Mouse (Mus musculus) myocyte (in vitro differentiated cells): ENCODE results near the gene Man2c1.

Experiments
- CEBPB ChIP-seq: IDR thresholded peaks from 2 replicates; pipeline ENCODE4 v1.6.1; 2011; ENCODE audit warnings: mild to moderate bottlenecking, moderate library complexity; ENCODE audit not compliant: poor library complexity, insufficient read depth, severe bottlenecking
- E2F4 ChIP-seq: IDR thresholded peaks from one replicate; pipeline ENCODE4 v1.6.1; 2011; ENCODE audit warnings: mild to moderate bottlenecking, control low read depth, moderate library complexity; ENCODE audit not compliant: insufficient read depth
- MAX ChIP-seq: IDR thresholded peaks from one replicate; pipeline ENCODE4 v1.6.1; 2011; ENCODE audit warnings: low read depth, mild to moderate bottlenecking, control low read depth
- MYOD1 ChIP-seq, 3 experiments: IDR thresholded peaks; one replicate each; pipeline ENCODE4 v1.6.1; 2011; ENCODE audit warnings: control low read depth in 2 of 3, low read depth in 2 of 3, mild to moderate bottlenecking in 2 of 3, moderate library complexity in 1 of 3; ENCODE audit not compliant: insufficient read length in 2 of 3, control insufficient read depth in 1 of 3
- POLR2A ChIP-seq: IDR thresholded peaks from one replicate; pipeline ENCODE4 v1.6.1; 2011; ENCODE audit warnings: low read depth, mild to moderate bottlenecking, control low read depth, moderate library complexity; ENCODE audit not compliant: insufficient read length
- POLR2AphosphoS2 ChIP-seq: IDR thresholded peaks from one replicate; pipeline ENCODE4 v1.6.1; 2011; ENCODE audit warnings: low read depth, control low read depth; ENCODE audit not compliant: insufficient read length
- REST ChIP-seq: IDR thresholded peaks from one replicate; pipeline ENCODE4 v1.6.1; 2011; ENCODE audit warnings: mild to moderate bottlenecking, control low read depth, moderate library complexity; ENCODE audit not compliant: insufficient read depth, insufficient read length
- TCF12 ChIP-seq: IDR thresholded peaks from one replicate; pipeline ENCODE4 v1.6.1; 2011; ENCODE audit warnings: mild to moderate bottlenecking, control low read depth; ENCODE audit not compliant: poor library complexity, insufficient read depth, severe bottlenecking
- USF1 ChIP-seq: IDR thresholded peaks from one replicate; pipeline ENCODE4 v1.6.1; 2011; ENCODE audit warnings: low read depth, mild to moderate bottlenecking, control low read depth, moderate library complexity

- TF ChIP-seq POLR2A (no peak), MYOD1 (IDR thresholded peaks at IDR 0.05; ENCODE audit: control insufficient read depth in 1 of 3, insufficient read length in 2 of 3, low read depth in 2 of 3) (no peak), MAX (no peak), USF1 (no peak), REST (no peak), E2F4 (no peak), POLR2AphosphoS2 (no peak), CEBPB (no peak), TCF12 (no peak)
These were observed 13.2 kb upstream of the Man2c1 start for GRCm38 (mm10) chr9:57117261-57117755.
